Mouse (Mus musculus) heart, postnatal 0 days (tissue): Measurements from ENCODE around the gene Nmrk1.

Experiments used
- CTCF ChIP-seq: IDR thresholded peaks from 2 replicates; pipeline ENCODE4 v1.5.1; 2016; ENCODE audit warnings: antibody characterized with exemption, control low read depth, low read depth
- EP300 ChIP-seq: IDR thresholded peaks from 2 replicates; pipeline ENCODE4 v1.6.1; 2016; ENCODE audit warnings: antibody characterized with exemption, low read depth

GRCm38 (mm10) chr19:18695552-18695951 is 63.8 kb downstream of the Nmrk1 start:
- TF ChIP-seq EP300, result no peak
- TF ChIP-seq CTCF, result no peak
